Mouse (Mus musculus) hindbrain, embryonic 11.5 days (tissue): Measurements from ENCODE around the gene Lpin1. TPM values are rescaled to one million over a fixed set of nuclear protein-coding genes. Genes with fewer than 3 reads are reported as not detected.

Source experiments
- ATAC-seq: fragments of 200-750 bp; cut with Nextera tagmentation; 2 replicates; pipeline ENCODE4 v1.8.0; 2017; ENCODE audit warnings: mild to moderate bottlenecking, moderate TSS enrichment, moderate library complexity; ENCODE audit not compliant: low FRiP score
- DNase-seq: peaks from one replicate; pipeline ENCODE4 v3.0.0-alpha.2; 2015; ENCODE audit warnings: low spot score
- H3K27ac ChIP-seq: fragments of 300-500 bp; sonication (generic); 2 replicates; pipeline ENCODE4 v1.5.1; 2014; ENCODE audit warnings: mild to moderate bottlenecking, low read depth, low read length
- H3K27me3 ChIP-seq: fragments of 300-500 bp; sonication (generic); 2 replicates; pipeline ENCODE4 v1.6.1; 2014; ENCODE audit warnings: mild to moderate bottlenecking, low read length, moderate library complexity, mixed read lengths; ENCODE audit not compliant: control insufficient read depth, insufficient read depth
- H3K36me3 ChIP-seq: fragments of 300-500 bp; sonication (generic); 2 replicates; pipeline ENCODE4 v1.6.1; 2014; ENCODE audit warnings: mild to moderate bottlenecking, low read length, moderate library complexity, mixed read lengths; ENCODE audit not compliant: control insufficient read depth, insufficient read depth
- H3K4me1 ChIP-seq: fragments of 300-500 bp; sonication (generic); replicated peaks from 2 replicates; pipeline ENCODE4 v1.6.1; 2014; ENCODE audit warnings: low read length, mixed read lengths; ENCODE audit not compliant: control insufficient read depth, insufficient read depth
- H3K4me2 ChIP-seq: fragments of 300-500 bp; sonication (generic); replicated peaks from 2 replicates; pipeline ENCODE4 v1.6.1; 2014; ENCODE audit warnings: mild to moderate bottlenecking, low read depth, low read length
- H3K4me3 ChIP-seq: fragments of 300-500 bp; sonication (generic); 2 replicates; pipeline ENCODE4 v1.5.1; 2014; ENCODE audit warnings: low read depth, low read length
- H3K9ac ChIP-seq: fragments of 300-500 bp; sonication (generic); 2 replicates; pipeline ENCODE4 v1.6.1; 2014; ENCODE audit warnings: low read depth, low read length
- H3K9me3 ChIP-seq: fragments of 300-500 bp; sonication (generic); 2 replicates; pipeline ENCODE4 v1.6.1; 2016; ENCODE audit warnings: low read length; ENCODE audit not compliant: control insufficient read depth
- WGBS: fragments of 180-500 bp; shearing (Covaris S2); extraction: QIAGEN DNeasy Blood & Tissue Kit; methylation state at CpG from one replicate; pipeline ENCODE4 v1.1.7; 2014; 5-methylcytosine and 5-hydroxymethylcytosine counted together
- polyA plus RNA-seq: library from polyadenylated mRNA; unstranded; fragments of >200 nt; fragmentation: Nextera tagmentation; extraction: Ambion mirVana; gene quantifications from 2 replicates; pipeline ENCODE4 v1.2.1, GENCODE M21; 2014

Gene Lpin1
- polyA plus RNA-seq, 1 experiment from 2014 or later = 11.0 TPM

GRCm38 (mm10) chr12:16600374-16600773 lies 10.4 kb downstream of the Lpin1 start:
- H3K4me1 ChIP-seq = no peaks in the 10 kb centered on the region
- ATAC-seq = no peak
- H3K36me3 ChIP-seq = no peaks in the 10 kb centered on the region
- no peak overlapping the region for H3K4me2 ChIP-seq
- no peak overlapping the region for H3K27ac ChIP-seq
- no peaks in the 10 kb centered on the region for H3K27me3 ChIP-seq
- no peaks in the 10 kb centered on the region for H3K9me3 ChIP-seq
- H3K4me3 ChIP-seq = no peak overlapping the region
- no peak overlapping the region for H3K9ac ChIP-seq
- no peak for DNase-seq
- 59% methylated on average over 1 of the region's 1 CpGs for WGBS

- Histone ChIP-seq H3K4me3 (no peak overlapping the region), H3K27ac (no peak overlapping the region), H3K4me1 (no peaks in the 10 kb centered on the region), H3K9ac (no peak overlapping the region), H3K9me3 (no peaks in the 10 kb centered on the region), H3K4me2 (no peak overlapping the region), H3K27me3 (no peaks in the 10 kb centered on the region), H3K36me3 (no peaks in the 10 kb centered on the region)
- 48% methylated on average over 3 of the region's 3 CpGs for WGBS
- no peak for DNase-seq
- no peak for ATAC-seq
These were observed 11.4 kb downstream of the Lpin1 start for GRCm38 (mm10) chr12:16599359-16599758.

GRCm38 (mm10) chr12:16593761-16594160 lies 17.0 kb downstream of the Lpin1 start:
- 87% methylated on average over 7 of the region's 7 CpGs for WGBS
- Histone ChIP-seq H3K36me3 (no peaks in the 10 kb centered on the region), H3K9ac (no peak overlapping the region), H3K4me1 (peaks cover 3% of the 10 kb centered on the region; the same call in 1 of the 2 replicates), H3K9me3 (no peaks in the 10 kb centered on the region), H3K27me3 (no peaks in the 10 kb centered on the region), H3K27ac (no peak overlapping the region), H3K4me3 (no peak overlapping the region), H3K4me2 (no peak overlapping the region)
- DNase-seq (no peak), ATAC-seq (no peak)

GRCm38 (mm10) chr12:16593014-16593413 lies 17.8 kb downstream of the Lpin1 start:
- Histone ChIP-seq H3K9me3 (no peaks in the 10 kb centered on the region), H3K9ac (no peak overlapping the region), H3K4me3 (no peak overlapping the region), H3K4me2 (no peak overlapping the region), H3K36me3 (no peaks in the 10 kb centered on the region), H3K27me3 (no peaks in the 10 kb centered on the region), H3K4me1 (peaks cover 3% of the 10 kb centered on the region; the same call in 1 of the 2 replicates), H3K27ac (no peak overlapping the region)
- DNase-seq (no peak), ATAC-seq (no peak)
- WGBS = 82% methylated on average over 7 of the region's 7 CpGs

- no peak overlapping the region for H3K9ac ChIP-seq
- H3K9me3 ChIP-seq = no peaks in the 10 kb centered on the region
- DNase-seq (no peak), ATAC-seq (no peak)
- 61% methylated on average over 5 of the region's 5 CpGs for WGBS
- no peaks in the 10 kb centered on the region for H3K27me3 ChIP-seq
- no peak overlapping the region for H3K27ac ChIP-seq
- H3K36me3 ChIP-seq = no peaks in the 10 kb centered on the region
- no peak overlapping the region for H3K4me2 ChIP-seq
- H3K4me3 ChIP-seq = no peak overlapping the region
- H3K4me1 ChIP-seq = peaks cover 3% of the 10 kb centered on the region; the same call in 1 of the 2 replicates
These were observed 18.3 kb downstream of the Lpin1 start for GRCm38 (mm10) chr12:16592451-16592850.

GRCm38 (mm10) chr12:16591453-16592200 lies 19.1 kb downstream of the Lpin1 start:
- 14% methylated on average over 15 of the region's 15 CpGs for WGBS
- peaks cover 3% of the 10 kb centered on the region; the same call in 1 of the 2 replicates for H3K4me1 ChIP-seq
- H3K4me2 ChIP-seq = peak overlapping the region; percentile 30
- H3K9me3 ChIP-seq = no peaks in the 10 kb centered on the region
- no peaks in the 10 kb centered on the region for H3K36me3 ChIP-seq
- ATAC-seq (peak; percentile 77), DNase-seq (peak; percentile 92)
- peak overlapping the region; percentile 31; the same call in 1 of the 2 replicates for H3K27ac ChIP-seq
- H3K4me3 ChIP-seq = peak overlapping the region; percentile 22
- peak overlapping the region; percentile 46 for H3K9ac ChIP-seq
- H3K27me3 ChIP-seq = no peaks in the 10 kb centered on the region

- no peaks in the 10 kb centered on the region for H3K9me3 ChIP-seq
- H3K36me3 ChIP-seq = no peaks in the 10 kb centered on the region
- H3K27ac ChIP-seq = 0 out of 2 replicates have a peak overlapping the region, but pooled peaks have one; percentile 38
- no peaks in the 10 kb centered on the region for H3K27me3 ChIP-seq
- peaks cover 3% of the 10 kb centered on the region; the same call in 1 of the 2 replicates for H3K4me1 ChIP-seq
- DNase-seq = no peak
- ATAC-seq = no peak; the same call in 1 of the 2 replicates
- 26% methylated on average over 4 of the region's 4 CpGs for WGBS
- H3K4me3 ChIP-seq = no peak overlapping the region
- H3K4me2 ChIP-seq = peak overlapping the region; percentile 46; the same call in 1 of the 2 replicates
- no peak overlapping the region for H3K9ac ChIP-seq
These were observed 20.8 kb downstream of the Lpin1 start for GRCm38 (mm10) chr12:16589966-16590365.

- H3K4me3 ChIP-seq = peak overlapping the region; percentile 54
- H3K9me3 ChIP-seq = no peaks in the 10 kb centered on the region
- H3K27ac ChIP-seq = peak overlapping the region; percentile 32
- peak; percentile 95 for DNase-seq
- peak overlapping the region; percentile 58 for H3K9ac ChIP-seq
- no peaks in the 10 kb centered on the region for H3K27me3 ChIP-seq
- H3K4me1 ChIP-seq = peaks cover 3% of the 10 kb centered on the region; the same call in 1 of the 2 replicates
- peak; percentile 90 for ATAC-seq
- peak overlapping the region; percentile 46 for H3K4me2 ChIP-seq
- under 1% methylated on average over 34 of the region's 36 CpGs for WGBS
- H3K36me3 ChIP-seq = no peaks in the 10 kb centered on the region
These were observed 21.4 kb downstream of the Lpin1 start for GRCm38 (mm10) chr12:16589204-16589949.
